Mouse (Mus musculus) monocyte, adult 5-6 weeks (primary cell): ENCODE data around the gene Zfp93. TPM values are rescaled to one million over a fixed set of nuclear protein-coding genes. Genes with fewer than 3 reads are reported as not detected.

ENCODE experiments used
- ATAC-seq: fragments of 153-309, 156-312 bp; replicated peaks from 2 replicates; pipeline ENCODE4 v1.8.0; 2017; ENCODE audit warnings: mild to moderate bottlenecking; ENCODE audit not compliant: low TSS enrichment, insufficient number of reproducible peaks, severe bottlenecking, poor library complexity, low FRiP score
- total RNA-seq: library from RNA; stranded (forward); fragments of 200-1000, 200-491, 200-594 nt; gene quantifications from 3 replicates; pipeline ENCODE4 v1.2.3, GENCODE M21; 2017

Gene Zfp93
- total RNA-seq, 1 experiment from 2014 or later, result not detected

DNA sequence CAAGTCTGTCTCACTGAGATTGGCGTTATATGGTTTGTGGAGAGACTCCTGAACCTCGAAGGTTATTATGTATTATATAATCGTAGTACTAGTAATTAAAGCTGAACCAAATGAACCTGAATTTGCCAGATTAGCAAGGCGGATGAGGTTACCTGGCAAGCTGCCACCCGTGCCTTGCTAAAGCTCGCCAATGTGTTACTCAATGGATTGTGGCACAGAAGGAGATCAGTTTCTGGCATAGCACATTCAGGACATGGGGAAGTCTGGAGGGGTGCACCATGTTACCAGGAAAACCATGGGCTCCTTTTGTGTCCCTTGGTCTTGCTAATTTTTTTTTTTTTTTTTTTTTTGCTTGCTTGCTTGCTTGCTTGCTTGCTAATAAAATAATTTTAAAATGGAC is 55.0 kb downstream of the Zfp93 start:
- no peak for ATAC-seq

DNA sequence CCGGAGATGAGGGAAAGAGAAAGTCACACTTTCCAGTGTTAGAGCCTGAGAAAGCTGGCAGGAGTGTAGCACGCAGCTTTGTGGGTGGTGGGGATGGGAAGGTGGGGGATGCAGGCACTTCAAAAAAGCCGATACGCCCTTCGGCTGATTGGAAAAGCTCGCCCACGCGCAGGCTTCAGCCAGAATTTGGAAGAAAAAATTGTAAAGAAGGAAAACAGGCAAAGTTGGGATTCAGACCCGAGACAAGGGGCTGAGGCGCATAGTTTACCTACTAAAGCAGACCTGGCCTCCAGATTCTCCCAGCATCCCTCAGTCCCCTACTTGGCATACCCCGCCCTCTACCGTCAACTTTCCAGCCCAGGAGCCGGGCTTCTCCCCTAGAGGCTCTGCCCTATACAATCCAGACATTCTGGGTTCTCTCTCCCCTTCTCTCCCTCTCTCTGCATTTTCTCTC is 55.5 kb downstream of the Zfp93 start:
- ATAC-seq, result no peak

DNA sequence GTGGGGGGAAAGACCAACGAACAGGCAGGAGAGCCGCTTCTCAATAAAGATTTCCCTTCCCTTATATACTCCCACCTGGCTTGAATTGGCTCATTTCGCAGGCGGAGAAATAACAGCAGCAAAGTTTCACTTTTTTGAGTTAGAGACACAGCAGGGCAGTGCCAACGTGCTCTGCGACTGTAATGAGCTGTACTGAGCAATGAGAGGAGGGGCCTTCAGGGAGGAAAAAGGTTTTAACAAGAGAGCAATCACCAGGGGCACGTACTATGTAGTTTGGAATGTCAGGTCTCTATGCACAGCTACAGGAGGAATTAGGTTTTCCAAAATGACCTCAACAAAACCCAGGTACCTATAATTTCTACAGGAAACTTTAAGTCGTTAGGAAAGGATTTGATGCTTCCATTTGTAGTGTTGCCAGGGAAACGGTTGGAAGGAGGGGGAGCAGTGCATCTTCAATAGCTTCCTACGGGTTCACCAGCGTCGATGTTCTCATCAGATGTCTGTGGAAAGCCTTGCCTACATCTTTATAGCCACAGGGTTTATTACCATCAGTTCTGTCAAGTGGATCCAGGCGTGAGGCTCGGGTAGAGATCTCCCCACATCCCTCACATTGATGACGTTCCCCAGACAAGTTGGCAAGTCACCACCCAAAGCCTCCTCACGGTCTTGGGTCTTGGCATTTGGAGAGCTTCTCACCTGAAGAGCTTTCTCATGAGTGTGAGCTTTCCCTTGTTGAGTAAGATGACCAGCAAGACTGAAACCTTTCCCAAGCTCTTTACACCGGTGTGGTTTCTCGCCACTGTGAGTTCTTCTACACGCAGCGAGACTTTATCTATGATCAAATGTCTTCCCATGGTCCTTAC is 56.3 kb downstream of the Zfp93 start:
- no peak for ATAC-seq

Other genes with a start within 250 kb of the Zfp93 start
- not detected in 3 replicates for gene Vmn1r183, start 217.2 kb upstream of the Zfp93 start, total RNA-seq
- 15.0 to 29.2 TPM (median 15.3 TPM) in 3 replicates for gene Zfp180, start 188.5 kb upstream of the Zfp93 start, total RNA-seq
- 3.6 to 4.1 TPM (median 3.6 TPM) in 3 replicates for gene Zfp112, start 158.1 kb upstream of the Zfp93 start, total RNA-seq
- 4.9 to 11.2 TPM (median 7.6 TPM) in 3 replicates for gene Zfp235, start 136.3 kb upstream of the Zfp93 start, total RNA-seq
- gene Zfp114, start 95.4 kb upstream of the Zfp93 start, total RNA-seq, result 0.68 TPM in 1 of 3 replicates, not detected in the others
- gene Zfp111, start 59.0 kb upstream of the Zfp93 start, total RNA-seq, result 1.7 to 4.3 TPM (median 2.3 TPM) in 3 replicates
- 1.6 to 2.7 TPM (median 1.8 TPM) in 3 replicates for gene Zfp109, start 32.9 kb upstream of the Zfp93 start, total RNA-seq
- gene Zfp108, start 15.6 kb upstream of the Zfp93 start, total RNA-seq, result 0.87 to 1.5 TPM in 2 of 3 replicates, not detected in the other
- gene Zfp61, start 30.8 kb downstream of the Zfp93 start, total RNA-seq, result 4.6 to 11.1 TPM (median 5.2 TPM) in 3 replicates
- gene Zfp94, start 46.2 kb downstream of the Zfp93 start, total RNA-seq, result 2.4 to 4.6 TPM (median 4.5 TPM) in 3 replicates
- gene Tescl, start 63.5 kb downstream of the Zfp93 start, total RNA-seq, result 2.3 TPM in 1 of 3 replicates, not detected in the others
- not detected in 3 replicates for gene Lypd5, start 78.8 kb downstream of the Zfp93 start, total RNA-seq
- 10.3 to 11.8 TPM (median 11.5 TPM) in 3 replicates for gene Kcnn4, start 99.8 kb downstream of the Zfp93 start, total RNA-seq
- 20.1 to 30.8 TPM (median 22.6 TPM) in 3 replicates for gene Smg9, start 129.2 kb downstream of the Zfp93 start, total RNA-seq
- 1.7 TPM in 1 of 3 replicates, not detected in the others for gene Irgc1, start 181.9 kb downstream of the Zfp93 start, total RNA-seq
- 286 to 300 TPM (median 297 TPM) in 3 replicates for gene Plaur, start 192.1 kb downstream of the Zfp93 start, total RNA-seq
- not detected in 3 replicates for gene Cadm4, start 211.6 kb downstream of the Zfp93 start, total RNA-seq
- 0.95 TPM in 1 of 3 replicates, not detected in the others for gene Zfp428, start 236.6 kb downstream of the Zfp93 start, total RNA-seq
- 1.1 TPM in 1 of 3 replicates, not detected in the others for gene AC161166.1, start 242.0 kb downstream of the Zfp93 start, total RNA-seq